Mouse (Mus musculus) heart, embryonic 16.5 days (tissue): Measurements from ENCODE around the gene Opa1. TPM values are rescaled to one million over a fixed set of nuclear protein-coding genes. Genes with fewer than 3 reads are reported as not detected.

ENCODE experiments used
- ATAC-seq: fragments of 200-750 bp; cut with Nextera tagmentation; replicated peaks from 2 replicates; pipeline ENCODE4 v1.8.0; 2017; ENCODE audit warnings: moderate number of reproducible peaks; ENCODE audit not compliant: insufficient read depth, low FRiP score; ENCODE audit errors: extremely low read depth
- H3K27ac ChIP-seq: fragments of 300-500 bp; sonication (generic); 2 replicates; pipeline ENCODE4 v1.5.1; 2014; ENCODE audit warnings: mild to moderate bottlenecking, low read length, control low read depth, moderate library complexity
- H3K27me3 ChIP-seq: fragments of 300-500 bp; sonication (generic); 2 replicates; pipeline ENCODE4 v1.6.1; 2014; ENCODE audit warnings: low read length, mixed read lengths; ENCODE audit not compliant: control insufficient read depth, insufficient read depth
- H3K36me3 ChIP-seq: fragments of 300-500 bp; sonication (generic); 2 replicates; pipeline ENCODE4 v1.6.1; 2014; ENCODE audit not compliant: control insufficient read depth, insufficient read depth
- H3K4me1 ChIP-seq: fragments of 300-500 bp; sonication (generic); 2 replicates; pipeline ENCODE4 v1.6.1; 2014; ENCODE audit warnings: low read length, mixed read lengths; ENCODE audit not compliant: control insufficient read depth, insufficient read depth
- H3K4me2 ChIP-seq: fragments of 300-500 bp; sonication (generic); 2 replicates; pipeline ENCODE4 v1.6.1; 2014; ENCODE audit warnings: low read depth, mild to moderate bottlenecking, control low read depth, low read length
- H3K4me3 ChIP-seq: fragments of 300-500 bp; sonication (generic); 2 replicates; pipeline ENCODE4 v1.5.1; 2014; ENCODE audit warnings: mild to moderate bottlenecking, control low read depth, low read length
- H3K9ac ChIP-seq: fragments of 300-500 bp; sonication (generic); 2 replicates; pipeline ENCODE4 v1.6.1; 2014; ENCODE audit warnings: low read length, control low read depth
- H3K9me3 ChIP-seq: fragments of 300-500 bp; sonication (generic); replicated peaks from 2 replicates; pipeline ENCODE4 v1.6.1; 2016; ENCODE audit warnings: low read length; ENCODE audit not compliant: control insufficient read depth
- WGBS: fragments of 180-500 bp; shearing (Covaris S2); extraction: QIAGEN DNeasy Blood & Tissue Kit; methylation state at CpG from one replicate; pipeline ENCODE4 v1.1.7; 2014; 5-methylcytosine and 5-hydroxymethylcytosine counted together
- polyA plus RNA-seq: library from polyadenylated mRNA; unstranded; fragments of >200 nt; fragmentation: Nextera tagmentation; extraction: Ambion mirVana; gene quantifications from 2 replicates; pipeline ENCODE4 v1.2.1, GENCODE M21; 2015

The Opa1 gene
- polyA plus RNA-seq, 1 experiment from 2014 or later: 42.0 TPM

DNA sequence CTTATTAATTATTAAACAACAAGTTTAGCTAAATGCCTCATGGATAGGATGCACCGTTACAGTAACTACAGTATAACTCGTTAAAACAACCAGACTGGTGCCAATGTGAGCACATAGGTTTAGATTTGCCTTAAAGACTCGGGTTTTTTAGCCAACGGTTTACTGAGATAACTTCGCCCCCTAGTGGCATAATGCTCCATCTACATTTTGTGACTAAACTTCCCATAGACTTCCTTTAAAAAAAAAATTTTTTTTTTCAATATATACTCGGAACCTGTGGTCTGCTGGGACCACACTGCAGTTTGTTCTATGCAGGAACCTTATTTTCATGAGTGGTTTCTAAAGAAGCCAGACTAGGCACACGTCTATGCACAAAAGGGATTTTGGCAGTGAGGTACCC, 18.3 kb upstream of the Opa1 start:
- Histone ChIP-seq H3K4me3 (peak overlapping the region; percentile 40), H3K4me1 (no peaks in the 10 kb centered on the region), H3K4me2 (peak overlapping the region; percentile 73), H3K27me3 (peaks cover 2% of the 10 kb centered on the region; the same call in 1 of the 2 replicates), H3K9ac (peak overlapping the region; percentile 52; the same call in 1 of the 2 replicates), H3K27ac (no peak overlapping the region), H3K36me3 (no peaks in the 10 kb centered on the region), H3K9me3 (no peaks in the 10 kb centered on the region)
- WGBS: 5% methylated on average over 7 of the region's 7 CpGs
- no peak for ATAC-seq

GRCm38 (mm10) chr16:29574013-29574412, 5.1 kb upstream of the Opa1 start:
- Histone ChIP-seq H3K36me3 (no peaks in the 10 kb centered on the region), H3K4me3 (no peak overlapping the region), H3K4me1 (no peaks in the 10 kb centered on the region; the same call in 1 of the 2 replicates), H3K27ac (no peak overlapping the region), H3K4me2 (no peak overlapping the region), H3K9ac (no peak overlapping the region), H3K9me3 (no peaks in the 10 kb centered on the region), H3K27me3 (no peaks in the 10 kb centered on the region)
- 52% methylated on average over 4 of the region's 4 CpGs for WGBS
- no peak for ATAC-seq

- 11% methylated on average over 5 of the region's 5 CpGs for WGBS
- no peak overlapping the region for H3K4me3 ChIP-seq
- no peak overlapping the region for H3K9ac ChIP-seq
- H3K36me3 ChIP-seq: no peaks in the 10 kb centered on the region
- ATAC-seq: no peak
- no peaks in the 10 kb centered on the region for H3K9me3 ChIP-seq
- no peaks in the 10 kb centered on the region for H3K27me3 ChIP-seq
- no peak overlapping the region for H3K27ac ChIP-seq
- no peak overlapping the region for H3K4me2 ChIP-seq
- peaks cover 5% of the 10 kb centered on the region for H3K4me1 ChIP-seq
Observed at GRCm38 (mm10) chr16:29575620-29576019, 3.5 kb upstream of the Opa1 start.

GRCm38 (mm10) chr16:29579787-29580176, 648 bp downstream of the Opa1 start:
- H3K27me3 ChIP-seq: no peaks in the 10 kb centered on the region
- 6% methylated on average over 12 of the region's 12 CpGs for WGBS
- ATAC-seq: no peak

GRCm38 (mm10) chr16:29592171-29592570, 13.0 kb downstream of the Opa1 start:
- no peaks in the 10 kb centered on the region for H3K4me1 ChIP-seq
- no peak overlapping the region for H3K27ac ChIP-seq
- no peak overlapping the region for H3K4me2 ChIP-seq
- no peak for ATAC-seq
- WGBS: 77% methylated on average over 7 of the region's 7 CpGs
- H3K4me3 ChIP-seq: no peak overlapping the region
- H3K9ac ChIP-seq: no peak overlapping the region
- H3K9me3 ChIP-seq: no peaks in the 10 kb centered on the region
- H3K27me3 ChIP-seq: no peaks in the 10 kb centered on the region
- peaks cover 35% of the 10 kb centered on the region for H3K36me3 ChIP-seq

More at GRCm38 (mm10) chr16:29579787-29580176, 648 bp downstream of the Opa1 start:
- peaks cover 6% of the 10 kb centered on the region for H3K4me1 ChIP-seq
- no peaks in the 10 kb centered on the region for H3K36me3 ChIP-seq
- H3K9me3 ChIP-seq: no peaks in the 10 kb centered on the region
- H3K4me2 ChIP-seq: peak overlapping the region; percentile 73
- peak overlapping the region; percentile 78; the same call in 1 of the 2 replicates for H3K27ac ChIP-seq
- peak overlapping the region; percentile 98 for H3K4me3 ChIP-seq
- H3K9ac ChIP-seq: peak overlapping the region; percentile 98

GRCm38 (mm10) chr16:29597122-29597521, 18.0 kb downstream of the Opa1 start:
- H3K4me1 ChIP-seq: no peaks in the 10 kb centered on the region
- H3K9me3 ChIP-seq: no peaks in the 10 kb centered on the region
- H3K4me2 ChIP-seq: no peak overlapping the region
- ATAC-seq: no peak
- H3K36me3 ChIP-seq: peaks cover 12% of the 10 kb centered on the region
- no peak overlapping the region for H3K27ac ChIP-seq
- no peaks in the 10 kb centered on the region for H3K27me3 ChIP-seq
- no peak overlapping the region for H3K4me3 ChIP-seq
- WGBS: 83% methylated on average over 4 of the region's 4 CpGs
- no peak overlapping the region for H3K9ac ChIP-seq

DNA sequence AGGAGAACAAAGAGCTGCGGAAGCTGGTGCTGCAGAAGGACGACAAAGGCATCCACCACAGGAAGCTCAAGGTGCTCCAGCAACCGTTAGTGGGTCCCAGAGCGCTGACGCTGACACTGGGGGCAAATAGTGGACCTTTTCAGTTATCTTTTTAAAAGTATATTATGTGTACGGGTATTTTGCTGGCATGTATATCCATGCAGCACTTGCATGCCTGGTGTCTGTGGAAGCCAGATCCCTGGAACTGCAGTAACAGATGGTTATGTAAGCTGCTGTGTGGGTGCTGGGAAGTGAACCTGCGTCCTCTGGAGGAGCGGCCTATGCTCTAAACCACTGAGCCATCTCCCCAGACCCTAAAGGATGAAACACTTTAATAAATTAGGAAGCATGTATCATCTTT, 26.4 kb downstream of the Opa1 start:
- no peak overlapping the region for H3K9ac ChIP-seq
- H3K9me3 ChIP-seq: no peaks in the 10 kb centered on the region
- 91% methylated on average over 8 of the region's 8 CpGs for WGBS
- H3K4me3 ChIP-seq: no peak overlapping the region
- no peak for ATAC-seq
- no peaks in the 10 kb centered on the region for H3K4me1 ChIP-seq
- H3K27me3 ChIP-seq: no peaks in the 10 kb centered on the region
- no peak overlapping the region for H3K27ac ChIP-seq
- H3K4me2 ChIP-seq: no peak overlapping the region
- H3K36me3 ChIP-seq: peaks cover 32% of the 10 kb centered on the region

DNA sequence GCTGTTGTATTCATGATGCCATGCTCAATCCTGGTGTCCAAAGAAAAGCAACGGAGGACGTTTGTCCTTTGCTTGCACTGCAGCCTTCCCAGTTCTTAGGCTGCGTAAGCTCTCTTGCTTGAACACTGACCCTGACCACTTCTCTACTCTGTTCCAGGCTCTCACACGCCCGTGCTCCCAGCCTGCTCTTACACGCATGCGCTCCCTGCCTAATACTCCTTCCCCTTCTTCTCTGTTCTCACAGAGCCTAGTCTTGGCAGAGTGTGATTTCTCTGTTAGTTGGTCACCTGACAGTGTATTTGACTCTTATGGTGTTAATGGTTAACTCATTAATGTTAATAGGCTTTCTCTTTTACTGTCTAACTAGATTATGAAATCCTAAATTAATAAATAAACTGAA, 28.0 kb downstream of the Opa1 start:
- Histone ChIP-seq H3K4me1 (no peaks in the 10 kb centered on the region), H3K4me2 (no peak overlapping the region), H3K9ac (no peak overlapping the region), H3K4me3 (no peak overlapping the region), H3K9me3 (no peaks in the 10 kb centered on the region), H3K27me3 (no peaks in the 10 kb centered on the region), H3K27ac (no peak overlapping the region), H3K36me3 (peaks cover 44% of the 10 kb centered on the region)
- 87% methylated on average over 7 of the region's 7 CpGs for WGBS
- no peak for ATAC-seq

DNA sequence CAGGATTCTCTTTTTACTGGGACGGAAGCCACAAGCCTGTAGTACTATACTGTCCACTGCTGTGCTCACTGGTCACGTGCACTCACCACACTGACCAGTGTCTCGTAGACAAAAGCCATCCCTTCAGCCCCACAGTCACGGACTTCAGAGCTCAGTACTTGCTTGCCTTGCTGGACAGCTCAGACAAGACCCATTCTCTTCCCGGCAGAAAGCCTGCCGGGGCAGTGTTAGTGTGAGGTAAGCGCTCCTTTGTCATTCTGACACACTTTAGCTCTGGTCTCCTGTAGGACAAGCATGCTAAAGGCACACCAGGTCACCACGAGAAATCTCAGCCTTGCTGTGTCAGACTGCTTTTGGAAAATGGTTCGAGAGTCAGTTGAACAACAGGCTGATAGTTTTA, 35.6 kb downstream of the Opa1 start:
- no peak overlapping the region for H3K4me3 ChIP-seq
- H3K27me3 ChIP-seq: no peaks in the 10 kb centered on the region
- no peak for ATAC-seq
- no peak overlapping the region for H3K4me2 ChIP-seq
- H3K36me3 ChIP-seq: peaks cover 62% of the 10 kb centered on the region
- H3K4me1 ChIP-seq: no peaks in the 10 kb centered on the region
- no peaks in the 10 kb centered on the region for H3K9me3 ChIP-seq
- H3K9ac ChIP-seq: no peak overlapping the region
- H3K27ac ChIP-seq: no peak overlapping the region
- 82% methylated on average over 9 of the region's 9 CpGs for WGBS
